Mouse (Mus musculus) kidney, postnatal 4 days (tissue): ENCODE data around the gene Yif1a.

Experiments
- DNase-seq, 2 experiments: peaks; one replicate each; pipeline ENCODE4 v3.0.0; 2021; ENCODE audit warnings: mixed read lengths in 2 of 2

Yif1a gene

DNA sequence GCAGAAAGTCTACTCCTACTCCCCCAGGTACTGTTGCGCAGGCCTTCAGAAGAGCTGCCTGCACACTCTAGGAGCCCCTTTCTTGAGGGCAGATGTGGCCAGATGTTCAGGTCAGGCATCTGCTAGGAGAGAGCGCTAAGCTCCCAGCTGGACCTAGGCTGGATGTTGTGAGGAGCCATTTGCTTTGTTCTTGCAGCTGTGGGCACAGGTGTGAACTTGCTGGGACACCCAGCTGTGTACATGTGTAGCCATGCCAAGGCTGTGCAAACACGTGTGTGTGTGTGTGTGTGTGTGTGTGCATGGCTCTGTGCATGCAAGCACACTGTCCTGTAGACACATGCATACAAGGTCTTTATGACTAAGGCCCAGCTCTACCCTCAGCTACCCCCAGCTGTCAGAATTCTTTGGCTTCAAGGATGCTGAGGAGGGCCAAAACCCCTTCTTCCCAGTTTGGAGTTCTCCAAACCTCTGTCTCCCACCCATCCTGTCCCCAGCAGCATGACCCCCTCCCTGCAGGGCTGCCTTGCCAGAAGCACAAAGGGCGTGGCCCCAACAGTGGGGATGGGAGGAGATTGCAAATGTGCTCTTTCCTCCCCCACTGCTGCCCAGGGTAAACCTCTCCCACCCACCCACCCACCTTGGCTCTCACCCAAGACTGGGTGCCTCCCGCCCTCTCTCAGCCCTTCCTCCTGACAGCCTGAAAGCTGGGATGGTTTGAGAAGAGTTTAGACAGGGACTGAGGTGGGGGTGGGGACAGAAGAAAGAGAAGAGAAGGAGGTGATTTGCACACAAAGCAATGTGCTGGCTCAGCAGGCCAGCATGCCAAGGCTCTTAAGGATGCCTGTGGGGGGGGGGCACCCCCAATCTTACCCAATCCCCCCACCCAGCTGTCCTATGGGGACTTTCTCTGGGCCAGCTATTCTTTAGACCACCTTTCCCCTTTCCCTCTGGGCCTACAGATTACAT lies 27.7 kb upstream of the Yif1a start:
- DNase-seq, result peak; percentile 45 to 47

DNA sequence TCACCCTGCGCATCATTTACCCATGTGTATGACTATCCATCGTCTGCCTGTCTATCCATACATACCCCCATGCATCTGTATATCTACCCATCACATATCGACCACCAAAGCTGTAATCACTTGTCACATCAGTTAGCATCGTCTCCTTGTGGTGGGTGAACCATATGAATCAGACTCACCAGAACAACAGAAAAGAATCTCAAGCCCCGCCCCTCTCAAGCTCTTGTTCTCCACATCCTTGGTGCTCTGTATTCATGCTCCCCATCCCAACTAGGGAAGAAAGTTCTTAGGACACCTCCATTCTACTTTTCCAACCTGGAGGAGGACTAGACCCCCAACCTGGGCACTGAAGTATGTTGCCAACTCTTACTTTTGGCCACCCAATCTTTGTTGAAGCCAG lies 26.3 kb upstream of the Yif1a start:
- no peak for DNase-seq

DNA sequence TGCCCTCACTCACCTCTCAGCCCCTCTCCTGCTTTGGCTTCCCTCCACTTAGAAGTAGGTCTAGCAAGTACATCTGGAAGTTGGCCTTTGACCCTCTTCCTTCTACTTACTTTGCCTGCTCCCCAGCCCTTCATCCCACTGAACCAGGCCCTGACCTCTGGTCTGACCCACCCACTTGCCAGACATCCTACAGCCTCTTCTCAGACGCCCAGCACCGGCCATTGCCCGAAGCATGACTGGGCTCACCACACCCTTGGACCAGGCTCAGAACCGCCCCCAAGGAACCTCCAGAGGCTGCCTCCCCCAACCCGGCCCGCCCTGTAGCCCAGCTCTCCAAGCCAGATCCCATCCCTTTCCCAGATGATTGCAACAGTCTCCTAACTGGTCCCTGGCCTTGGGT lies 25.9 kb upstream of the Yif1a start:
- no peak for DNase-seq

DNA sequence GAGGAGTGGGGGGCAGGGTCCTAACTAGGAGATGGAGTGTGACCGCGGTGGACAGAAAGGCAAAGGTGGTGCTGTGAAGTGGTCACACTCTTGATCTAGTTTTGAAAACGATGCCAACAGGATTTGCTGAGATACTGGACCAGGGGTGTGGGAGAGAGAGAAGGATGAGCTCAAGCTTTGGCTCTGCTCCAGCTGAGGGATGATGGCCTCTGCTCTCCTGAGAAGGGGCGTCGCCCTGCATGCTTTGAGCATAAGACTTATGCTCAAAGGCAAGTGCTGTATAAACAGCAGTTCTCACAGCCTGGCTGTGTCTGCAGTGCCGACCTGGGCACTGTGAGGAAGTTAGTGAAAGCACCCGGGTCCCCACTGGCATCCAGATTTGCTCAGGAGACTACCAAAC lies 23.2 kb upstream of the Yif1a start:
- DNase-seq, result peak in 1 of 2 experiments; percentile 45

DNA sequence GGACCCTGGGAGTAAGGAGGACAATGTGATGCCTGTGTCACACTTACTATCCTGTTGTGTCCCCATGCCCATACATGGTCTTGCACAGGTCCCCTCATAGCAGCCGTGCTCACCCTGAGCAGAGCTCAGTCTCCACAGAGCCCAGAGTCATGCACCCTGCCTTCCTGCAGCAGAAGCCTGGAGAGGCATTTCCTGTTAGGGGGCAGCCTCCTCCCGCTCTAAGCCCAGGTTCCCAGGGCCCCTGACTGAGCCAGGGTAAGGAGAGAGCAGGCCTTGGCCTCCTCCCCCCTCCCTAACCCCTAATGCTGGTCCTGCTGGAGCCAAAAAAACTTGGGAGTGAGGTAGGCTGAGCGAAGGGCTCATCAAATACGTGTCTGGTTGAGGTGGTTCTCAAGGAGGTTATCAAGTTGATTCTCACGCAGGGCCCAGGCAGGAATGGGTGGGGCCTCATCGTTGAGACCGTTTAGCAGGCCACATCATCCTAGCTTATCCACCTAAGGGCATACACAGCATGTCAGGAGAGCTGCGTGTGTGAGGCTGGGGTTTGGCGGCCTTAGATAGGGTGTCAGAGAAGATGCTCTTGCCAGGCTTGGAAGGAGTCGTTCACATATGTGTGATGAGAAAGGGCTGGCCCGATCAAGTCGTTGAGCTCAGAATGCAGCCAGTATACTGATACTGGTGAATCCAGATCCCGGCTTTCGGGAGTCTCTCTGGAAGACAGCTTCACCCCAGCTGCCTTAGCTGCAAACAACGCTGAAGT lies 21.1 kb upstream of the Yif1a start:
- DNase-seq, result peak in 1 of 2 experiments; percentile 40

DNA sequence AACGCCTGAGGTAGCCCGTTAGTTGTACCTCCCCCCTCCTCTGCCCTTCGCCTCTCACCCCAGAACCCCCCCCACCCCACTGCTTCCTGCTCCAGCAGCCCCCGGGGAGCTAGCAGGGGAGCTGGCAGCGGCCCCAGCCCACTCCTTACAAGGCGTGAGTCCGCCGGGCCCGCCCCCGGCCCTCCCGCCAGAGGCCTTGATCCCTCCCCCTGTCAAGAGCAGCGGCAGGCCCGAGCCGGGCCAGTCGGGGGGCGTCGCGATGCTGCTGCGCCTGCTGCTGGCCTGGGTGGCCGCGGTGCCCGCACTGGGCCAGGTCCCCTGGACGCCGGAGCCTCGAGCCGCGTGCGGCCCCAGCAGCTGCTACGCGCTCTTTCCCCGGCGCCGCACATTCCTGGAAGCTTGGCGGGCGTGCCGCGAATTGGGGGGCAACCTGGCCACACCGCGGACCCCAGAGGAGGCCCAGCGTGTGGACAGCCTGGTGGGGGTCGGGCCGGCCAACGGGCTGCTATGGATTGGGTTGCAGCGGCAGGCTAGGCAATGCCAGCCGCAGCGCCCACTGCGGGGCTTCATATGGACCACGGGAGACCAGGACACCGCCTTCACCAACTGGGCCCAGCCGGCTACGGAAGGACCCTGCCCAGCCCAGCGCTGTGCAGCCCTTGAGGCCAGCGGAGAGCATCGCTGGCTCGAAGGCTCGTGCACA lies 20.3 kb upstream of the Yif1a start, which contains the start of gene Cd248:
Cd248 (plus strand) TSS at position 212 of the 703 bp plus-strand sequence.
- peak; percentile 86 to 92 for DNase-seq

DNA sequence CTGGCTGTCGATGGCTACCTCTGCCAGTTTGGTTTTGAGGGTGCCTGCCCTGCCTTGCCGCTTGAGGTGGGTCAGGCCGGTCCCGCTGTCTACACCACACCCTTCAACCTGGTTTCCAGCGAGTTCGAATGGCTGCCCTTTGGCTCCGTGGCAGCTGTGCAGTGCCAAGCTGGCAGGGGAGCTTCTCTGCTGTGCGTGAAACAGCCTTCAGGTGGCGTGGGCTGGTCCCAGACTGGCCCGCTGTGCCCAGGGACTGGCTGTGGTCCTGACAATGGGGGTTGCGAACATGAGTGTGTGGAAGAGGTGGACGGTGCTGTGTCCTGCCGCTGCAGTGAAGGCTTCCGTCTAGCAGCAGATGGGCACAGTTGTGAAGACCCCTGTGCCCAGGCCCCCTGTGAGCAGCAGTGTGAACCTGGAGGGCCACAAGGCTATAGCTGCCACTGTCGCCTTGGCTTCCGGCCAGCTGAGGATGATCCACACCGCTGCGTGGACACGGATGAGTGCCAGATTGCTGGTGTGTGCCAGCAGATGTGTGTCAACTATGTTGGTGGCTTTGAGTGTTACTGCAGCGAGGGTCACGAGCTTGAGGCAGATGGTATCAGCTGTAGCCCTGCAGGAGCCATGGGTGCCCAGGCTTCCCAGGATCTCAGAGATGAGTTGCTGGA lies 19.6 kb upstream of the Yif1a start:
- DNase-seq, result peak; percentile 52 to 56

DNA sequence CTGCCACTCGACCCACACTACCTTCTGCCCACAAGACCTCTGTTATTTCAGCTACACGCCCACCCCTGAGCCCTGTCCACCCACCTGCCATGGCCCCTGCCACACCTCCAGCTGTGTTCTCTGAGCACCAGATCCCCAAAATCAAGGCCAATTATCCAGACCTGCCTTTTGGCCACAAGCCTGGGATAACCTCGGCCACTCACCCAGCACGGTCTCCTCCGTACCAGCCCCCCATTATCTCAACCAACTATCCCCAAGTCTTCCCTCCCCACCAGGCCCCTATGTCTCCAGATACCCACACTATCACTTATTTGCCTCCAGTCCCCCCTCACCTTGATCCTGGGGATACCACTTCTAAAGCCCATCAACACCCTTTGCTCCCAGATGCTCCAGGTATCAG lies 18.9 kb upstream of the Yif1a start:
- no peak for DNase-seq

DNA sequence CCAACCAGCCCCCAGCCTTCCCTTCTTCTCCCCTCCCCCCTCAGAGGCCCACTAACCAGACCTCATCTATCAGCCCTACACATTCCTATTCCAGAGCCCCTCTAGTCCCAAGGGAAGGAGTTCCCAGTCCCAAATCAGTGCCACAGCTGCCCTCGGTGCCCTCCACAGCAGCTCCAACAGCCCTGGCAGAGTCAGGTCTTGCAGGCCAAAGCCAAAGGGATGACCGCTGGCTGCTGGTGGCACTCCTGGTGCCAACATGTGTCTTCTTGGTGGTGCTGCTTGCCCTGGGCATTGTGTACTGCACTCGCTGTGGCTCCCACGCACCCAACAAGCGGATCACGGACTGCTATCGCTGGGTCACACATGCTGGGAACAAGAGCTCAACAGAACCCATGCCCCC lies 18.4 kb upstream of the Yif1a start:
- no peak for DNase-seq

DNA sequence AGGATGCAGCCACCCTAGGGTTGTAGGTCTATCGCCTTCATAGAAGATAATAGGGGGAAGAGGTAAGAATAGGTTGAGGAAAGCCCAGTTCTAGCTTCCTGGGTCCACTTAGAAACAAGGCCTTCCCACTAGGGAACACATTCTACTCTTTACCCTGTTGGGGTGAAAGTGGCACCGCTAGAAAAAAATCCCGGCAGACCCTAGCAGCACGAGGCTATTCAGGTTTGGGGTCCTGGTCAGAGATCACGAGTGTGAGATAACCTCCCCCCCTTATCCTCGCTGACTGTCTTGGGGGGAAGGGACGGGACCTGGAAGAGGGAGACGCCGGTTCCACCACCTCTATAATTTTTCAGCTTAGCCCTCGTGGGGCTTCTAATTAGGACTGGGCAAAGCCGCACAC lies 17.3 kb upstream of the Yif1a start:
- no peak for DNase-seq

DNA sequence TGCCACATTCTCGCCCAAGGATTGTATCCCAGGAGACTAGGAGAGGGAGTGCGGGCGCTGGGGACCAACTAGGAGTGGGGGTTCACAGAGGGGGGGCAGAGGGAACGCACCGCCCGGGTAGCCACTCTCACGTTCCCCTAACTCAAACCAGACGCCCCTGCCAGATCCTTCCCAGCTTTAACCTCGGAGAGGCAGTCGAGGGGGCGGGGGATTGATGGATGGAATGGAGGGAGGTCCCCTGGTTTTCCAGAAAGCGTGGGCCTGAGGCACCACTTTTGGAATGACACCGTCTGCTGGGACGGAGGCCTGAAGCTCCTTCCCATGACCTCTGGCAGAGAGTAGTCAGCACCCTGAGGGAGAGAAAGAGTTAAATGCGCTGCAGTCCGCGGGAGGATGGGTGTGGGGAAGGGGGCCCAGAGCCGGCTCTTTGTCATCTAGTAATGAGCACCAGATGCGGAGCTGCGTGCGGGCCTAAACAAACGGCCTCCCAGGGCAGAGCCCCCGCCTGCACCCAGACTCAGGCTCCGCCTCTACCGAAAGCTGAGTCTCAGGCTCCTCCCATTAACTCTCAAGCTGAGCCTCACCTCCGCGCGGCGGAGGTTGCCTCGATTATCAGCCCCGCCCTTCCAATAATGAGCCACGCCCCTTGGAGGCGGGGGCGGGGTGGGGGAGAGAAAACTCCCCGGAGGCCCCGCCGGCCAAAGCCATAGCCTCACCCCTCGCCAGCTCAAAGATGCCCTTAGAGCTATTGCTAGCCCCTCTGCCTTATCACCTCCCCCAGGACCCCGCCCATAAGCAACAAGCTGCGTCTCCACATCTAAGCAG lies 16.6 kb upstream of the Yif1a start:
- DNase-seq, result peak; percentile 83 to 89

DNA sequence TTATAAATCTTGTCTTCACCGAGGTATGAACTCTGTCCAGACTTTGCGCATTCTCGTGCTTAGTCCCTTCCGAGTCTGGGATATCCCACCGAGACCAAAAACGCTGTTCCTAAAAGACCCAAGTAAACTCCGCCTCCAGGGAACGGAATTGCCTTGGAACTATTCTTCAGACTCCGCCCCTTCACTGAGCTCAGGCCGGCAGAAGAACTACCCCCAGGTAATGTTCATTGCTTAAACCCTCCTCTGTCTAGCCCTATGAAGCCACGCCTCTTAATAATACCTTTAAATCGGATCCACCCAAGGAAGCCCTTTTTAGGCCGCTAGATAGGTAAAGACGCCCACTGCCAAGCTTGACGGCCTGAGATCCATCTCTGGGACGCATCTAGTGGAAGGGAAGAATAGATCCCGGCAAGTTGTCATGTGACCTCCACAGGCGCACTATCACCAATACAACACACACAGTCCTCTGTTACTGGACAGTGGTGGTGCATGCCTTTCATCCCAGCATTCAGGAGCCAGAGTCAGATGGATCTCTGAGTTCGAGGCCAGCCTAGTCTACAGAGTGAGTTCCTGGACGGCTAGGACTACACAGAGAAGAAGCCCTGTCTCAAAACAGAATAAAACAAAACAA lies 15.8 kb upstream of the Yif1a start:
- DNase-seq, result peak in 1 of 2 experiments; percentile 59

DNA sequence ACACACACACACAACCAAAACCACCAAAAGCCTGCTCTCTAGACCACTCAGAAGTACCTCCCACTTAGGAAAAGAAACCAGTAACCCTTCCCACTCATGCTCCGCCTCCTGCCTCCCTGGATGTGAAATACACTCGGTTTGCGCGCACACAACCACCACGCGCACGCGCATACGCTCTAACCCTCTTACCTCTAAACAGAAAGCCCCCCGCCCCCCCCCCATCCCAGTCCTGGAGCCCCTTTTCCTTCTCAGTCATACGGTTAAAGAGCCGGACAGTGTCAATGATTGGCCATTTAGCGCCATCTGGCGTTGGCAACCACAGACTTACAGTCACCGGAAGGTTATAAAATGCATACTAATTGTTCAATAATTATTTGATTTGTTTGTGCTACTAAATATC lies 15.3 kb upstream of the Yif1a start:
- DNase-seq, result peak; percentile 84 to 85

DNA sequence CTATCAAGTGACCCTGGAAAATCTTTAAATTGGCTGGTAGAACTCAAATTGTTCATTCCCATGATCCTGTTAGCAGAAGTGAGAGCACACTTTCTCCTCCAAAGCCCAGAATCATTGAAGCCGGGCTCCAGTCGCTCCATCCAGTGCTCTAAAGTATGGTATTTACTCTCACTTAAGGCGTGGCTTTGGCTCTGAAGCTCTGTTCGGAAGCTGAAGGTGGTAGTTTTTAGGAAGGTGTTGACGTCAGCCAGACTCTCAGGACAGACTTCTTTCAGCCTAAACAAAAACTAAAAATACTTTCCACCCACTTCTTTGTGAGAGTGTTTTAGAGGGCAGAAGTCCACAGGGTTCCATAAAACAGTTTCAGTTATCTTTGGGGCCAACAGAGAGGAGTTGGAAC lies 14.8 kb upstream of the Yif1a start:
- DNase-seq, result no peak

DNA sequence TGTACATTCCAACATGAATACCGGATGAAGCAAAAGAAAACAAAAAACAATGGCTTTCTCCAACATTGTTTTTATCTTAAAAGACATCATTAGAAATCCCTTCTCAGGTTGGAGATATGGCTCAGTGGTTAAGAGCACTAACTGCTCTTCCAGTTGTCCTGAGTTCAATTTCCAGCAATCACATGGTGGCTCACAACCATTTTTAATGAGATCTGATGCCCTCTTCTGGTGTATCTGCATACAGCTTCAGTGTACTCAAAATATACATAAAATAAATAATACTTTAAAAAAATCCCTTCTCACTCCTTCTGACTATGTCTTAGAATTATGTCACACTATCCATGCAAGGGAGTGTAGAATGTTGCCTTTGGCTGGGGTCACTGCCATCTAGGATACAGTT lies 9.1 kb upstream of the Yif1a start:
- DNase-seq, result no peak

DNA sequence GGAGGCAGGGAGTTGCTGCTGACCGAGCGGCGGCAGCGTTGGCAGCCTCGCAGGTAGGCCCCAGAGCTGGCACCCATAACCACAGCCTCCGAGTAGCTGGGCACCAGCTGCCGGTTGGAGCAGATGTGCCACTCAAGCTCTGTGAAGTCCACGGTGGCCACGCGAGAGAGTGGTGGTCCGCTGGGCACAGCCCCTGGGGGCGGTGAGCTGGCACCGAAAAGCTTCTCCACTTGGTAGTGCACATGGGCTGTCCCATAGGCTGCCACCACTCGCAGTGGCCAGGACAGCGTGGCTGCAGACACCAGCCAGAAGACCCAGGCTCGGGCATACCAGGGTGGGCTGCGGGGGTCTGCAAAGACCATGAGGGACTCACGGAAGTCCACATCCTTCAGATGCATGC lies 6.3 kb upstream of the Yif1a start:
- DNase-seq, result no peak

DNA sequence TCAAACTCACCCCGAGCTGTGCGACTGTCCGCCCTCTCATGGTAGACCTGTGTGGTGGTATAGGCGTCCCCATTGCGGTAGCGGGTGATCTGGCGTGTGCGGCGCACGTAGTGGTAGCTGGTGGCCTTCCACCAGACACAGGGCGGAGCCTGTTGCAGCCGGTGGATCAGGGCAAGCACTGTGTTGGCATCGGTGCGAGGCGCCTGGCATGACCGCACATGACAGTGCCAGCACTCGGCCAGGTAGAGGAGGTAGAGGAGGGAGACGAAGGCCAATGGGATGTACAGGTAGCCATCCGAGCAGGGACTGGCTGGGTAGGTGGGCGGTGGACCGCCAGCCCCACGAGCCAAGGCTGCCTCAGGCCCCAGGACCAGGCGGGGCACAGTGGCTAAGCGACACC lies 5.7 kb upstream of the Yif1a start:
- no peak for DNase-seq

DNA sequence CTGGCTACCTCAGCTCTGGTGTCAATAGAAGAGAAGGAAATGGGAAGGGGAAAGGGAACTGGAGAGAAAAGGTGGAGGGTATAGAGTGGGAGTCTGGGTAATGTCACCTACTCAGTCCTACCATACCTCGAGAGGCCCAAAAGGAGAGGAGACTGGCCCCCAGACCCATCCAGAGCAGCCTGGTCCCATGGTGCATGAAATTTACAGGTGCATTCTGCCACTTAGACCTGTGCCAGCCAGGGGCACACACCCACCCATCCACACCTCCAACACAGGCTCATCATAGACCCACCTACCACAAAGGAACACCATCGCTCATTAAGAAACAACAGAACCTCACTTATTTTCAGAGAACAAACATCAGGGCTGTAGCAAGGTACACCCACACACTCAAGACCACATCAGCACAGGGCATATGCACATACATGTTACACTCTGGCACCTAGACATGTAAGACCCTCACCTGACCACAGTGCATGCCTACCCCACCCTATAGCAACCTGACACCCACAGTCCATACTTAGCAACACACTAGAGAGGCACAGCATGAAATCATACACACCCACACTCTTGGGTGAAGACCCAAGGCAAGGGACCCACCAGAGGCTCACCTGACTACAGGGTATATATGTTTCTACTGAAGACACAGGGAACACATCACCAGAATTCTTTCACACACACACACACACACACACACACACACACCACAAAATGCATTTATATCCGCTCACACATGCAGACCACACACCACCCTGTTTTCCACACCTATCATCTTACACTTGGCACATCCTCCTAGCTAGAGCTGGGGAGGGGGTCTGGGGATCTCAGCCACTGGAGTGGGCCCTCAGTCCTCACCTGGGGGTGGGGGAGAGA lies 4.1 kb upstream of the Yif1a start:
- no peak for DNase-seq

DNA sequence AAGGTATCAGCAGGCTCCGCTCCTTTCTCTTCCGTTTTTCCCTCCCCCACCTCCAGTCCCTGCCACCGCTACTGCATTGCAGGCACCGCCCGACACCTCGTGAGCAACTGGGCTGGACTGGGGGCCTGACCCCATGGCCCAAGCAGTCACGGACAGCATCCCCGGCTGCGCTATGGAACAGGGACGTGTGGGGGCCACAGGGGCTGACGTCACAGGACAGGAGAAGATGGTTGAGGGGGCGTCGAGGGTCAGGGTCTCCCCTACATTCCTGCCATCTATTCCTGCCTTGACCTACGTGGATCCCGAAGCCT lies 3.5 kb upstream of the Yif1a start:
- no peak for DNase-seq

DNA sequence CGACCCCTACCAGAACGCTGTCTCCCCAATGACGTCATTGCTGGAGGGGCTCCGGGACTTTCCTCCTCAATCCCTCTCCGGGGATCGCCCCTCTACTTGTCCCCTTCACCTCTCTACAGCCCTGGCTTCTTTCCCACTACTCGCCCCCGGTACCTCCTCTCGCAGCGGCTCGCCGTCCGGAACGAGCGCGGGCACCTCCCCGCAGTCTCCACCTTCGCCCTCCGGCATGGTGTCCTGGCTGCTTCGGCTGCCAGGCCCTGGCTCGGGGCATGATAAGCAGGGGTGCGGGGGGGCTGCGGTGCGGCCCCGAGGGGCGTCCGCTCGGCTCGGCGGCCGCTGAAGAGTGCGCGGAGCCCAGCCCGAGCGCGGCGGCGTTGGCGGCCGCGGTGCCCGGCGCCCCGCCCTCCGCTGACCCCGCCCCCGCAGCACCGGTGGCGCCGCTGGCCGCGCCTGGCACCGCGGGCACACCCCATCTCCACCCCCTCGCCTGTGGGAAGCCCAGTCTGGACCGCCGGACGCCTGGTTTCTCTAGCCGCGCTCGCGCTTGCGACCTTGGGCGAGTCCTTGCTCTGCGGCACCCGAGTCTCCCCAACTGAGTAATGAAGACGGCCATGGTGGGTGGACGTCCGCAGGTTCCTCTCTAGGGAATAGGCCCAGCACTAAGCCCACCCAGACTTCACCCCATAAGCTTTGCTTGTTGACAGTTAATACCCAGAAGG lies 3.0 kb upstream of the Yif1a start, which contains the start of gene Tmem151a:
Tmem151a (minus strand) TSS at position 387 of the 719 bp plus-strand sequence.
- DNase-seq, result peak; percentile 44 to 56
